Mouse (Mus musculus) limb, embryonic 12.5 days (tissue): ENCODE measurements at regions not wholly inside any gene's neighbourhood (a gene's known extent, or its start where the extent isn't known, plus 50 kb on each side); places are given as distances from the start of the nearest gene placed in this dataset.
A peak's percentile ranks its signal among the peaks of the same experiment; 100 is the strongest.

Experiments
- ATAC-seq: fragments of 200-750 bp; cut with Nextera tagmentation; 2 replicates; pipeline ENCODE4 v1.8.0; 2017; ENCODE audit warnings: low read depth, moderate TSS enrichment; ENCODE audit not compliant: insufficient number of reproducible peaks, insufficient read depth, low FRiP score, low TSS enrichment
- H3K27ac ChIP-seq: fragments of 300-500 bp; sonication (generic); 2 replicates; pipeline ENCODE4 v1.5.1; 2016; ENCODE audit warnings: mild to moderate bottlenecking, moderate library complexity
- H3K27me3 ChIP-seq: fragments of 300-500 bp; sonication (generic); 2 replicates; pipeline ENCODE4 v1.6.1; 2016; ENCODE audit warnings: mild to moderate bottlenecking, moderate library complexity
- H3K36me3 ChIP-seq: fragments of 300-500 bp; sonication (generic); 2 replicates; pipeline ENCODE4 v1.6.1; 2016; ENCODE audit warnings: mild to moderate bottlenecking, moderate library complexity
- H3K4me1 ChIP-seq: fragments of 300-500 bp; sonication (generic); replicated peaks from 2 replicates; pipeline ENCODE4 v1.6.1; 2016
- H3K4me2 ChIP-seq: fragments of 300-500 bp; sonication (generic); 2 replicates; pipeline ENCODE4 v1.6.1; 2016; ENCODE audit warnings: mild to moderate bottlenecking, moderate library complexity
- H3K4me3 ChIP-seq: fragments of 300-500 bp; sonication (generic); replicated peaks from 2 replicates; pipeline ENCODE4 v1.5.1; 2016; ENCODE audit warnings: mild to moderate bottlenecking
- H3K9ac ChIP-seq: fragments of 300-500 bp; sonication (generic); replicated peaks from 2 replicates; pipeline ENCODE4 v1.6.1; 2016; ENCODE audit warnings: mild to moderate bottlenecking, moderate library complexity
- H3K9me3 ChIP-seq: fragments of 300-500 bp; sonication (generic); 2 replicates; pipeline ENCODE4 v1.6.1; 2016; ENCODE audit warnings: mild to moderate bottlenecking, moderate library complexity
- WGBS: fragments of 180-500 bp; shearing (Covaris S2); methylation state at CpG from one replicate; pipeline ENCODE4 v1.1.7; 2016; 5-methylcytosine and 5-hydroxymethylcytosine counted together

- H3K9ac ChIP-seq, result no peak overlapping the region
- no peak overlapping the region for H3K4me2 ChIP-seq
- no peak overlapping the region for H3K27ac ChIP-seq
- H3K9me3 ChIP-seq, result no peaks in the 10 kb centered on the region
- no peak for ATAC-seq
- no peaks in the 10 kb centered on the region for H3K27me3 ChIP-seq
- H3K4me1 ChIP-seq, result peaks cover 35% of the 10 kb centered on the region
- no peak overlapping the region for H3K4me3 ChIP-seq
- H3K36me3 ChIP-seq, result no peaks in the 10 kb centered on the region
- WGBS, result 64% methylated on average over 10 of the region's 10 CpGs
Measured at GRCm38 (mm10) chr3:51072417-51072816, 151.8 kb upstream of the Noct start.

- WGBS, result 75% methylated on average over 15 of the region's 15 CpGs
- no peak for ATAC-seq
- Histone ChIP-seq H3K36me3 (no peaks in the 10 kb centered on the region), H3K4me2 (no peak overlapping the region), H3K9ac (no peak overlapping the region), H3K9me3 (no peaks in the 10 kb centered on the region), H3K27ac (no peak overlapping the region; the same call in 1 of the 2 replicates), H3K4me1 (peaks cover 38% of the 10 kb centered on the region), H3K27me3 (no peaks in the 10 kb centered on the region), H3K4me3 (no peak overlapping the region)
Measured at GRCm38 (mm10) chr3:51073003-51073679, 151.1 kb upstream of the Noct start.

- Histone ChIP-seq H3K9ac (no peak overlapping the region), H3K27ac (peak overlapping the region; percentile 74), H3K4me2 (no peak overlapping the region), H3K36me3 (no peaks in the 10 kb centered on the region), H3K27me3 (no peaks in the 10 kb centered on the region), H3K9me3 (no peaks in the 10 kb centered on the region), H3K4me3 (no peak overlapping the region), H3K4me1 (peaks cover 45% of the 10 kb centered on the region)
- WGBS, result 73% methylated on average over 7 of the region's 7 CpGs
- no peak for ATAC-seq
Measured at GRCm38 (mm10) chr3:51073743-51074319, 150.4 kb upstream of the Noct start.

GRCm38 (mm10) chr3:51075219-51075920, 148.9 kb upstream of the Noct start:
- Histone ChIP-seq H3K27me3 (no peaks in the 10 kb centered on the region), H3K4me1 (peaks cover 56% of the 10 kb centered on the region), H3K36me3 (no peaks in the 10 kb centered on the region), H3K4me2 (no peak overlapping the region), H3K9me3 (no peaks in the 10 kb centered on the region), H3K9ac (no peak overlapping the region), H3K27ac (0 out of 2 replicates have a peak overlapping the region, but pooled peaks have one; percentile 12), H3K4me3 (no peak overlapping the region)
- ATAC-seq, result no peak
- 65% methylated on average over 10 of the region's 10 CpGs for WGBS

GRCm38 (mm10) chr3:51078459-51078858, 145.8 kb upstream of the Noct start:
- no peak overlapping the region for H3K4me3 ChIP-seq
- H3K27ac ChIP-seq, result peak overlapping the region; percentile 53; the same call in 1 of the 2 replicates
- no peak overlapping the region for H3K9ac ChIP-seq
- 71% methylated on average over 4 of the region's 4 CpGs for WGBS
- no peaks in the 10 kb centered on the region for H3K9me3 ChIP-seq
- H3K4me2 ChIP-seq, result no peak overlapping the region
- no peaks in the 10 kb centered on the region for H3K27me3 ChIP-seq
- H3K4me1 ChIP-seq, result peaks cover 57% of the 10 kb centered on the region
- ATAC-seq, result no peak
- H3K36me3 ChIP-seq, result no peaks in the 10 kb centered on the region

GRCm38 (mm10) chr3:51080415-51080814, 143.8 kb upstream of the Noct start:
- Histone ChIP-seq H3K4me3 (no peak overlapping the region), H3K27me3 (no peaks in the 10 kb centered on the region), H3K9me3 (no peaks in the 10 kb centered on the region), H3K27ac (peak overlapping the region; percentile 94), H3K9ac (no peak overlapping the region), H3K4me1 (peaks cover 52% of the 10 kb centered on the region), H3K4me2 (no peak overlapping the region), H3K36me3 (no peaks in the 10 kb centered on the region)
- 33% methylated on average over 3 of the region's 3 CpGs for WGBS
- ATAC-seq, result peak; percentile 38; the same call in 1 of the 2 replicates

GRCm38 (mm10) chr3:51080855-51081254, 143.4 kb upstream of the Noct start:
- peak; percentile 75 for ATAC-seq
- WGBS, result 15% methylated on average over 7 of the region's 7 CpGs
- no peaks in the 10 kb centered on the region for H3K27me3 ChIP-seq
- H3K9ac ChIP-seq, result no peak overlapping the region
- no peaks in the 10 kb centered on the region for H3K9me3 ChIP-seq
- H3K4me2 ChIP-seq, result no peak overlapping the region
- peak overlapping the region; percentile 94 for H3K27ac ChIP-seq
- H3K4me1 ChIP-seq, result peaks cover 52% of the 10 kb centered on the region
- no peaks in the 10 kb centered on the region for H3K36me3 ChIP-seq
- no peak overlapping the region for H3K4me3 ChIP-seq

- Histone ChIP-seq H3K4me2 (peak overlapping the region; percentile 13; the same call in 1 of the 2 replicates), H3K27ac (peak overlapping the region; percentile 85), H3K4me1 (peaks cover 53% of the 10 kb centered on the region), H3K9me3 (no peaks in the 10 kb centered on the region), H3K36me3 (no peaks in the 10 kb centered on the region), H3K9ac (no peak overlapping the region; the same call in 1 of the 2 replicates), H3K4me3 (no peak overlapping the region), H3K27me3 (no peaks in the 10 kb centered on the region)
- ATAC-seq, result no peak
- WGBS, result 45% methylated on average over 11 of the region's 11 CpGs
Measured at GRCm38 (mm10) chr3:51082831-51083575, 141.2 kb upstream of the Noct start.

- H3K4me3 ChIP-seq, result no peak overlapping the region
- H3K9ac ChIP-seq, result no peak overlapping the region
- no peak overlapping the region for H3K4me2 ChIP-seq
- peaks cover 49% of the 10 kb centered on the region for H3K4me1 ChIP-seq
- peak overlapping the region; percentile 85 for H3K27ac ChIP-seq
- H3K27me3 ChIP-seq, result no peaks in the 10 kb centered on the region
- H3K36me3 ChIP-seq, result no peaks in the 10 kb centered on the region
- WGBS, result 57% methylated on average over 7 of the region's 7 CpGs
- no peaks in the 10 kb centered on the region for H3K9me3 ChIP-seq
- no peak for ATAC-seq
Measured at GRCm38 (mm10) chr3:51083583-51083982, 140.7 kb upstream of the Noct start.

- Histone ChIP-seq H3K4me1 (peaks cover 33% of the 10 kb centered on the region), H3K36me3 (no peaks in the 10 kb centered on the region), H3K9ac (no peak overlapping the region), H3K4me2 (no peak overlapping the region), H3K27ac (no peak overlapping the region), H3K9me3 (no peaks in the 10 kb centered on the region), H3K4me3 (no peak overlapping the region), H3K27me3 (no peaks in the 10 kb centered on the region)
- no peak for ATAC-seq
- WGBS, result 69% methylated on average over 10 of the region's 10 CpGs
Measured at GRCm38 (mm10) chr3:51086441-51086849, 137.8 kb upstream of the Noct start.

- Histone ChIP-seq H3K4me2 (no peak overlapping the region), H3K36me3 (no peaks in the 10 kb centered on the region), H3K4me3 (no peak overlapping the region), H3K9me3 (no peaks in the 10 kb centered on the region), H3K9ac (no peak overlapping the region), H3K27ac (no peak overlapping the region), H3K4me1 (peaks cover 33% of the 10 kb centered on the region), H3K27me3 (no peaks in the 10 kb centered on the region)
- WGBS, result 92% methylated on average over 4 of the region's 4 CpGs
- no peak for ATAC-seq
Measured at GRCm38 (mm10) chr3:51087076-51087475, 137.2 kb upstream of the Noct start.
